Mouse (Mus musculus) kidney, postnatal 14 days (tissue): ENCODE data around the gene Haghl.

Experiments
- DNase-seq: peaks from one replicate; pipeline ENCODE4 v3.0.0; 2022; ENCODE audit warnings: mixed read lengths

Haghl gene

DNA sequence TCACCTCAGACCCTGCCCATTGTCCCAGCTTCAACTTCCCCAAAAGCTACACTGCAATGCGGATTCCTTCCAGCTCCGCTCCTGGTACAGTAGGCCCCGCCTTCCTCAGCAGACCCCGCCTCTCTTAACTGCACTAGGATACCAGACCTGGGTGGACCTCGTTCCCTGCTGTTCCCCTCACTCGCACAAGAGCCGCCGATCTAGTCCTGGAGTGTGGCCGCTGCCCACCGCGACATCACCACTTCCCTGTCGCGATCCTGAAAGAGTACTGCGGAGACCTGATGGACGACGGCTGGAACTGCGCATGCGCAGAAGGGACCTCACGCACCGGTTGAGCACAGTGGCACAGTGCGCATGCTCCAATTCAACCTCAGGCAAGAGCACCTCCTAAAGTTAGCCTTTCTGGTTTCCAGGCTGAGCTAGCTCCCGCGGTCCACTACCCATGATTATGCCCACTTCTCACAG is at the start of gene Haghl:
Haghl (minus strand) TSS at position 393 of the 465 bp plus-strand sequence.
- DNase-seq = peak; percentile 98

DNA sequence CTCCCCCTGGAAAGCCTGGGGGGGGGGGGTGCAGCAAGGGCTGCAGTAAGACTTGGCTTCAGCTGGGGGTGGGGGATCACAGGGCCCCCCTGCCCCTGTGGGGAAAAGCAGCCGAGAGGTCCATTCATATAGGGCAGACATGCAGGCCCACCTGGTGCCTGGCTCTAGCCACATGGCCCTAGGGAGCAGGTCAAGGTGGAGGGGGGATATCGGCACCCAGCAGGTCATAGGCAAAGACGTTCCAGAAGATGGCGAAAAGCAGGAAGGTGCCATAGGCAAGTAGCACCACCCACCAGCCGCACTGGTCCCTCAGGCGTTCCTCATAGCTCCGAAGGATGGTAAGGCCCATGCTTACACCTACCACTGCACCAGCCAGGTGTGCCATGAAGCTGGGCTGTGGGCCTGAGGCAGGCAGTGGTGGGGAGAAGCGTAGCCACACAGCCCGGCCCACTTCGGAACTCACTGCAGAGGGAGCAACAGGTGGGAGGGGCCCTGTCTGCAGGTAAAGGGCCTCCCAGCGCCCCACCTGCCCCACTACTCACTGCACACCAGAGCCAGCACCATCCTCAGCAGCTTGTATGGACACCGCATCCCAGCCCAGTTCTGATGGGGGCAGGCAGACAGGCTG is 49.2 kb upstream of the Haghl start:
- no peak for DNase-seq

DNA sequence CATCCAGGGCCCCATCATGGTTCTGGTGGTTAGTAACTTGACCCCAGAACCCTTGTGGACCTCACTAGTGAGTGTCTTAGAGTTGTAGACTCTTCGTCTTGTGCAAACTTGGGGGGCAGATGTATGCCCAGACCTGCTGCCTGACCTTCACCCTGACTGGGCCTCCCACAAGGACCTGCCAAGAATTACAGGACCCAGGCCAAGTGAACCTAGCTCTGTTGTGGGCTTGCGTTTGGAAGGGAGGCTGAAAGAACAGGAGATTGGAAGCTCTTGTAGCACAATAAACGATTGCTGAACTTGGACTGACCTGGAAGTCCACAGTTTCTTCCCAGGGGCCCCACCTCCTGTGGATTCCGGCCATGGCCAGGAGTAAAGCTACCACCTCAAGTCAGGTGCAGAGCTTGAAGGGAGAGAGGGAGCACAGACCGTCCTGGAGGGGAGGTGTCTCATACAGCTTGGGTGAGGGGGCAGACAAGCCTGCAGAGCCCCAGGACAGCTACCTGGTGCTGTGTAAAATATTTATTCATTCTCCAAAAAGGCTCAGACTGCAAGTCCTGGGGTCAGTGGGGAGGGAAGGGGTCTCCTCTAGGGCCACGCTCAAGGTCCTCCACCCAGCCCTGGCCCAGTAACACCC is 48.6 kb upstream of the Haghl start:
- DNase-seq = peak; percentile 73

DNA sequence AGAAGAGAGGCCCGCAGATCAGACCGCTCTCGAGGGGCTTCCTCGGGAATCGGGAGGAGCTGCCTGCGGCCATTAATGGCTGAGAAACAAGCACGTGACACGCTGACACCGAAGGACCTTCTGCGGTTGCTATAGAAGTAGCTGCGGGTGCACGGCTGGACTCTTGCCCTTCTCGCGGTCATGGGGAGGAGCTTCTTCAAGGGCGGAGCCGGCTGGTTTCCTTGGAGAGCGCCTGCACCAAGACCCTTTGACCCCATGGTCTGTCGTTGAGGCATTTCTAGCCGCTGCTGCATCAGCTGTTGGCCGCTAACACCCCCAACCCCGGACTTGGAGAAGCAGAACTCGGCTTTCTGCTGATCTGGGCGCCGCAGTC is 47.8 kb upstream of the Haghl start, which contains the start of gene Stub1:
Stub1 (minus strand) TSS at position 114 of the 373 bp plus-strand sequence.
- peak; percentile 97 for DNase-seq

DNA sequence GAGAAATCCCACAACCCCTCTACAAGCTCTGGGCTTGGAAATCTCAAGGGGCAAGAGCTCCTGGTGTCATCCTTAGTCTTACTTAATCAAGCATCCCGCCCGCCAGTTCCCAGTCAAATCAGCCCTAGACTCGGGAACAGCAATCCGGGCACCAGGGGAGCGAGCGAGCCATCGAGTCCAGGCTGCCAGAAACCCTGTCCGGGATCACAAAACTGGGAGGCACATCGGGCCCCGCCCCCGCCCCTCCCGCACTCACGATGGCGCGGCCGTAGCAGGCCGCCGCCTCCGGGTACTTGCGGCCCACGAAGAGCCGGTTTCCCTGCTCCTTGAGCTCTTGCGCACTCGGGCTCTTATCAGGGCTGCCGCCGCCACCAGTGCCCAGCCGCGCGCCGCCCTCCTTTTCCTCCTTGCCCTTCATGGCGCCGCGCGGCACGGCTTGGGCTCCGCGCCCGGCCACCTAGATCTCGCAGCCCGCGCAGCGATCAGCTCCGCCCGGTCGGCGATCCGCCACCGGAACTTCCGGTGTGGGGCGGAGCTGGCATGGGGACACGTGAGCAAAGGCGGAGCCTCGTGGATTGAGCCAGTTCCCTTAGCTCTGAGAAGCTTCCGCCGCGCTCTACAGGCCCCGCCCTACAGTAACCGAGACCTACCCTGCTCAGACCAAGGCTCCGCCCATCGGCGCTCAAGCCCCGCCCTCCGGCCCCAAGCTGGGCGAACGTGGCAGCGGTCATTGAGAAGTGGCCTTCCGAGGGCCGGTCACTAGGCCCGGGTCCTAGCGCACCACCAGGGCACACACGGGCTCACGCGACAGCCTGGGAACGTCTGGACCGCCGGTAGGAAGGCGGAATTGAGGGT is 47.2 kb upstream of the Haghl start:
- DNase-seq = peak; percentile 100

DNA sequence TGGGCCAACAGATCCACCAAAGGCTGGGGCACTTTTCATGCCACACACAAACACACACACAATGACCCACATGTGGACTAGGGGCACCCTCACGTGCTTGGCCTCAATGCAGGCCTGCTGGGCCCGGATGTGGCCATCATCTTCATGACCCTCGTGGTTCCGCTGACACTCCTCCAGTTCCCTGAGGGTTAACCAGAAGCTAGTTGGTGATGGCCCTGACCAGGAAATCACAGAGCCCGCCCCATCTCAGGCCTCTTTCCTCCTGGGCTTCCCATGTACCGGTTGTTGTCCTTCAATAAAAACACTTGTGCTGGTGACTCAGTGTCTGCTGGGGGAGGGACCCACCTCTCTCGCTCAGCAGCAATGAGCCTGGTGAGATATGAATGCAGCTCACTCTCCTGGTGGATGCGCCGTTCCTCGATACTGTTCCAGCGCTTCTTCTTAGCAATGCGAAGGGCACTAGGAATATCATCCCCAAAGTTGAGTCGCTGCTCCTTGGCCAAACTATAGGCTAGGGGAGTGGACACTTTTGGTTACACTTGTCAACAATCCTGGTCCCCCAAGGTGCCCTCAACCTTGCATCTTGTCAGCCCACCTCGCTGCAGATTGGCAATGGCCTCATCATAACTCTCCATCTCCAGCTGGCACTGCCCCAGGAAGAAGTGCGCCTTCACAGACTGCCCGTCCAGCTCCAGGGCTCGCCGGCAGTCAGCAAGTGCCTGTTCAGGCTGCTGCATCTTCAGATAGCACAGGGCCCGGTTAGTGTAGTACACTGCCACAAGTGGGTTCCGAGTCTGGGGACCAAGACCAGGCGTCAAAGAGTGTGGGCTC is 46.2 kb upstream of the Haghl start:
- DNase-seq = no peak

DNA sequence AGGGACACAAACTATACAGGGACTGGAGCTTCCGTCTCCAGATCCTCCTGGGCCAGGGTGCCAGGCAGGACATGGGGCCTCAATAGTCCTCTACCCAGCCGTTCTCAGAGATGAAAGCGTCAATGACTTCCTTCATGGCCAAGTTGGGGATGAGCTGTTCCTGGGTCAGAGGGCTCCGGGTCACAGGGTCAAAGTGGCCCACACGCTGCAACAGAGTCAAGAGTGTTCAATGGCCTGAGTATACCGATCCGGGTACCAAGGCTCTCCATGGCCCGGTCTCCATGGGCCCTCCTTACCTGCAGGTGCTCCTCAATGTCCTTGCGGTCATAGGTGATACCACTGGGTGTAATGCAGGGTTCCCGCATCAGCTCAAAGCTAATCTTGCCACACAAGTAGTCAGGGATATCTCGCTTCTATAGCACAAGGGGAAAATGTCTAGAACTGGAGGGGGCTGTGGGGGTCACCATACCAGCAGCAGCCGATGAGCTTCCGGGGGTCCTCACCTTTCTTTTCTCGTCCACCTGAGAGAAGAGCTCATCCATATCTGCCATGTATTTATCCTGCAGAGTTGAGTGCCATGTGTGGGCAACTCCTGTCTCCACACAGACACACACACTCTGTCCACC is 45.4 kb upstream of the Haghl start:
- no peak for DNase-seq

DNA sequence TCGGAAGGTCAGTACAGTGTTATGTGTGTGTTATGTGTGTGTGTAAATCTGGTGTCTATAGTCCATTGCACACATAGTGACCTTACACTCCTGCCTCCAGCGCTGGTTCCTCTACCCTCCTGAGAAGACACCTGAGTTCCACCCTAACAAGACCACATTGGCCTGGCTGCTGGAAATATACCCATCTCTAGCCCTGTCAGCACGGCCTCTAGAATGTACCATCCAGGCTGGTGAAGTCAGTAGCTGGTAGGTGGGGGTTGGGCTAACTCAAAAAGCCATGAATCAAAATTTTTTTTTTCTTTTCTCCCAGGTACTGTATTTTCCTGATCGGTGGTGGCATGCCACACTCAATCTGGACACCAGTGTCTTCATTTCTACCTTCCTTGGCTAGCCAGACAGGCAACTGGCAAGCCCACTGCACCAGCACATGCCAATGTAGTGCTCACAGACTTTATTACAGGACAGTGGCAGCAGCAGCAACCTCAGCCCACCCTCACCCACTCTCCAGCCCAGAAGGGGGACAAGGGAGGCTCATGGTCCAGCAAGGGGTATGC is 44.8 kb upstream of the Haghl start:
- DNase-seq = no peak

DNA sequence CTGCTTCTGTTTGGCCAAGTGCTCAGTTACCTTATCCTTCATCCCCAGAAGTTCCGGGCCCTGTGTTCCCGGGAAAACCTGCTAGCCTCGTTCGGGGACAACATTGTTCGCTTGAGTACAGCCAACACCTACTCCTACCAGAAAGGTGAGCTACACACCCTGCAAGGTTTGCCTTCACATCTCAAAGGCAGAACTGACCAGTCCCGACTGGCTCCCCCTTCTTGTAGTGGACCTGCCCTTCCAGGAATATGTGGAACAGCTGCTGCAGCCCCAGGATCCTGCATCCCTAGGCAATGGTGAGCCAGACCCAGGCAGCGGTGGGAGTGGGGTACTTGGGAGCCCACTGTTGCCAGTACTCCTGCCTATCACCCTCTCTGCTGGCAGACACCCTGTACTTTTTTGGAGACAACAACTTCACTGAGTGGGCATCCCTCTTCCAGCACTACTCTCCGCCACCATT is 44.1 kb upstream of the Haghl start:
- DNase-seq = no peak

DNA sequence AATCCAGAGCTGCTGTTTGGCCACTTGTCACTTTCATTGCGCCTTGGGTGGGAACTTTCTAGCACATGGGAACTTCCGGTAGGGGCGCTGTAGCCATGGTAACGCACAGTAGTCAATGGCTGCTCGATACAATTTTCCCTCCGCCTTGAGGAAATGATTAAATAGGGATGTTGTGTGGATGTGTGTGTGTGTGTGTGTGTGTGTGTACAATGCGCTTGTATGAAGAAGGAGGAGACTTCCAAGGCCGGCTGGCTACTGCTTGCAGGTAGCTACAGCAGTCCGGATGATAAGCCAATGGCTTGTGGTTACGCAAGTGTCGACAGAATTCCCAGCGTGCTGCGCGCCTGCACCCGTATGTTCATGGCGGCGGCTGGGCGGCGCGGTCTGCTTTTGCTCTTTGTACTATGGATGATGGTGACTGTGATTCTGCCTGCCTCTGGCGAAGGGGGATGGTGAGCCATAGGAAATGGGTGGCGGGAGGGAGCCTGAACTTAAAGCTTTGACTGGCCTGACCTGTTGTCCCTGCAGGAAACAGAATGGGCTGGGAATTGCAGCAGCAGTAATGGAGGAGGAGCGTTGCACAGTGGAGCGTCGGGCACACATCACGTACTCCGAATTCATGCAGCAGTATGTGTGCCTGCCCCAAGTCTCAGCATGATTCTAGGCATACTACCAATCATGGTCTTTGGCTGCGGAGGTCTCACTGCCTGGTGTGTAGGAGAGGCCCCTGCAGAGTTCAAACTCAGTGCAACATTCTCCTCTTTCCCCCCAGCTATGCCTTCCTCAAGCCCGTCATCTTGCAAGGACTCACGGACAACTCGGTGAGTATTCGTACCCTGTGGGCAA is 43.5 kb upstream of the Haghl start, which contains the start of gene Jmjd8:
Jmjd8 (plus strand) TSS at position 156 of the 846 bp plus-strand sequence.
- peak; percentile 88 for DNase-seq

DNA sequence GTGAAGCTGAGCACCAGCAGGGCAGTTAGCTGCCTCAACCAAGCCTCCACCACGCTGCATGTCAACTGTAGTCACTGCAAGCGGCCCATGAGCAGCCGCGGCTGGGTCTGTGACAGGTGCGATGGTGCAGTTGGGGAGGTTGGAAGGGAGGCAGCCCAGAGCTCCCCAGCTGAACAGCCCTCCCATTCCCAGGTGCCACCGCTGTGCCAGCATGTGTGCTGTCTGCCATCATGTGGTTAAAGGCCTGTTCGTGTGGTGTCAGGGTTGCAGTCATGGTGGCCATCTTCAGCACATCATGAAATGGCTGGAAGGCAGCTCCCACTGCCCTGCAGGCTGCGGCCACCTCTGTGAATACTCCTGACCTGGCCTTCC is 42.7 kb upstream of the Haghl start:
- DNase-seq = no peak

DNA sequence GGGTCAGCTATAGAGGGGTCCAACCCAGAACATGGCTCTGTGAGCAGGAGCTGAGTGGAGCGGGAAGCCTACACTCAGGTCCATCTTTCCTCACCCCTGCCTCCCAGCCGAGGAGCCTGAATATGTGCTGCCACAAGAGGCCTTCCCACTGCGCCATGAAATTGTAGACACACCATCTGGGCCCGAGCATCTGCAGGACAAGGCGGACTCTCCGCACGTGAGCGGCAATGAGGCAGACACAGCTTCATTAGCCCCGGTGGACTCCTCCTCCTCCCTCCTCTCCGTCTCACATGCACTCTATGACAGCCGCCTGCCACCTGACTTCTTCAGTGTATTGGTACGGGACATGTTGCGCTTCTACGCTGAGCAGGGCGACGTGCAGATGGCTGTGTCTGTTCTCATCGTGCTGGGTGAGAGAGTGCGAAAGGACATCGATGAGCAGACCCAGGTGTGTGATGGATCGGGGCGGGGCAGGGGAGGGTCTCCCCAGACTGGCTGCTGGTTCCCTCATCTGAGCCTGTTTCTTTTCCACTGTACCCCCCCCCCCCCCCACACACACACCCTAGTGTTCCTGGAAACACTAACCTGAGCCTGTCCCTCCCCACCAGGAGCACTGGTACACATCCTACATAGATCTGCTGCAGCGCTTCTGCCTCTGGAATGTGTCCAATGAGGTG is 42.2 kb upstream of the Haghl start:
- DNase-seq = no peak

DNA sequence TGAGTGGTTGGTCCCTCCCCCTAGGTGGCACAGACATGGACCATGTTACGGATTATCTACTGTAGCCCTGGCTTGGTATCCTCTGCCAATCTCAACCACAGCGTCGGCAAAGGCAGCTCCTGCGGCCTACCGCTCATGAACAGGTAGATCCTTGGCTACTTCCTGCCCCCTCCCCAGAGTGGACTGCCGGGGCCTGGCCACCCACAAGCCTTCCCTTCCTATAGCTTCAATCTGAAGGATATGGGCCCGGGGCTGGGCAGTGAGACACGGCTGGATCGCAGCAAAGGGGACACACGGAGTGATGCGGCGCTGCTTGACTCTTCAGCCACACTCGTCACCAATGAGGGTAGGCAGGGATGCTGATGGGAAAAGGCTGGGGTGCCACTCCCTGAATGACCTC is 41.5 kb upstream of the Haghl start:
- DNase-seq = no peak

DNA sequence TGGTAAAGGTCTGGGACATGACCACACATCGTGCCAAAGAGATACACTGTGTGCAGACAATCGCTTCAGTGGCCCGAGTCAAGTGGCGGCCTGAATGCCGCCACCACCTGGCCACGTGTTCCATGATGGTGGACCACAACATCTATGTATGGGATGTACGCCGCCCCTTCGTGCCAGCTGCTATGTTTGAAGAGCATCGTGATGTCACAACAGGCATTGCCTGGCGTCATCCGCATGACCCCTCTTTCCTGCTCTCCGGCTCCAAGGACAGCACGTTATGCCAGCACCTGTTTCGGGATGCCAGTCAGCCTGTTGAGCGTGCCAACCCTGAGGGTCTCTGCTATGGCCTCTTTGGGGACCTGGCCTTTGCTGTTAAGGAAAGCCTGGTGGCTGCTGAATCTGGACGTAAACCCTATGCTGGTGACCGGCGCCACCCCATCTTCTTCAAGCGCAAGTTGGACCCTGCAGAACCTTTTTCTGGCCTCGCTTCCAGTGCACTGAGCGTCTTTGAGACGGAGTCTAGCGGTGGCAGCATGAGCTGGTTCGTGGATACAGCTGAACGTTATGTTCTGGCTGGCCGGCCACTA is 40.6 kb upstream of the Haghl start:
- no peak for DNase-seq

DNA sequence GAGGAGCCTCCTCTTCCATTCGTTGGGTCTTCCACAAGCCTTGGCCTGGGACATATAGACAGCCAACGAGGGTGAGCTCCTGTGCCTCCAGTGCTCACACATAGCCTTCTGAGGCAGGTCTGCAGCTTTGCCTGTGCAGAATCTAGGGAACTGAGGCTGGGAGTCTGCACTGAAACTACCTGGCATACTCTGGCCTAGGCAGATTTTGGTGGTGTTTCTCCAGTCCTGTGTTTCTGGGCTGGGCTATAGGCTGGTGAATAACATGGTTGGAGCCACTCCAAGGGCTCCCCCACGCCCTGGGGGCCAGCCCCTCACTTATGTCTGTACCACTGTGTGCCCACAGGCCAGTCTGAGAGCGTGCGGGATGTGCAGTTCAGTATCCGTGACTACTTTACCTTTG is 39.8 kb upstream of the Haghl start:
- DNase-seq = no peak

DNA sequence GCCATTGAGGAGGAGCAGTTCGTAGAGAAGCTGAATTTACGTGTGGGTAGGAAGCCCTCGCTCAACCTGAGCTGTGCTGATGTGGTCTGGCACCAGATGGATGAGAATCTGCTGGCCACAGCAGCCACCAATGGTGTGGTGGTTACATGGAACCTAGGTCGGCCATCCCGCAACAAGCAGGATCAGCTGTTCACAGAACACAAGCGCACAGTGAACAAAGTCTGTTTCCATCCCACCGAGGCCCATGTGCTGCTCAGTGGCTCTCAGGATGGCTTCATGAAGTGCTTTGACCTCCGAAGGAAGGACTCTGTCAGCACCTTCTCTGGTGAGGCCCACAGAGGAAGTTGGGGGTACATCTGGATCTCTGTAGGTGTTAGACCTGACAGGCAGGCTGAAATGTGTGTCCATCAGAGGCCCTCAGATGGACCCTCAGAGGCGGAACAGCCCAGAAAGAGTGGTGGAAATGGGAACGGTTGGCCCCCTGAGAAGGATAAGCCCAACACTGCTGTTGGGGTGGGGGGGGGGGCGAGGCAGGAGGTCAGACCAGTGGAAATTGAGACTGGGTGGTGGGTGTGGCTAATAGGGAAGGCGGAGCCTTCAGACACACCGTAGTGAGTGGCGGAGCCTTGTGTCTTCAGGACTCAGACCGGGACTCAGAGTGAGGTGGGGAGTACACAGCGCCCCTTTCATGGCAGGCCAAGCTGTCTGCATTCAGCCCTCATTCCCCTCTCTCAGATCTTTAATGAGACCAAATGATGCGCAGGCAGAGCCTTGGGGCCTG is 39.1 kb upstream of the Haghl start:
- DNase-seq = no peak

DNA sequence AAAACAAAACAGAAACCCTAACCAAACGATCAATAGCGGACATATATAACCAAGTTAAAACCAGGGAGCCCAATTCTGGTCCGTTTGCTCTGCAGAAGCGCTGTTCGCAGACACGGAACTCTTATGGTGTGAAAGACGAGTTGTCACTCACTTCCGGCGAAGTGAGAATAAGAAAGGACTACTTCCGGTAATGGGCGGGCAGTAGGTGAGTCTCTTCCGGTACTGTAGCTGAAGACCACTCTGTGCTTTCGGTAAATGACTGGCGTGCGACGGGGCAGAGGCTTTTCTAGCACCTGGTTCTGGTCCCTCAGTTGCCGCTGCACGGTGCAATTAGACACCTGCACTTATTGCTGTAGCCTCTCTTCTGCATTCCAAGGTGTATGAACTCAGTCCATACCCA is 38.0 kb upstream of the Haghl start, which contains the start of gene Wdr24:
Wdr24 (plus strand) TSS at position 176 of the 400 bp plus-strand sequence.
- DNase-seq = peak; percentile 86

DNA sequence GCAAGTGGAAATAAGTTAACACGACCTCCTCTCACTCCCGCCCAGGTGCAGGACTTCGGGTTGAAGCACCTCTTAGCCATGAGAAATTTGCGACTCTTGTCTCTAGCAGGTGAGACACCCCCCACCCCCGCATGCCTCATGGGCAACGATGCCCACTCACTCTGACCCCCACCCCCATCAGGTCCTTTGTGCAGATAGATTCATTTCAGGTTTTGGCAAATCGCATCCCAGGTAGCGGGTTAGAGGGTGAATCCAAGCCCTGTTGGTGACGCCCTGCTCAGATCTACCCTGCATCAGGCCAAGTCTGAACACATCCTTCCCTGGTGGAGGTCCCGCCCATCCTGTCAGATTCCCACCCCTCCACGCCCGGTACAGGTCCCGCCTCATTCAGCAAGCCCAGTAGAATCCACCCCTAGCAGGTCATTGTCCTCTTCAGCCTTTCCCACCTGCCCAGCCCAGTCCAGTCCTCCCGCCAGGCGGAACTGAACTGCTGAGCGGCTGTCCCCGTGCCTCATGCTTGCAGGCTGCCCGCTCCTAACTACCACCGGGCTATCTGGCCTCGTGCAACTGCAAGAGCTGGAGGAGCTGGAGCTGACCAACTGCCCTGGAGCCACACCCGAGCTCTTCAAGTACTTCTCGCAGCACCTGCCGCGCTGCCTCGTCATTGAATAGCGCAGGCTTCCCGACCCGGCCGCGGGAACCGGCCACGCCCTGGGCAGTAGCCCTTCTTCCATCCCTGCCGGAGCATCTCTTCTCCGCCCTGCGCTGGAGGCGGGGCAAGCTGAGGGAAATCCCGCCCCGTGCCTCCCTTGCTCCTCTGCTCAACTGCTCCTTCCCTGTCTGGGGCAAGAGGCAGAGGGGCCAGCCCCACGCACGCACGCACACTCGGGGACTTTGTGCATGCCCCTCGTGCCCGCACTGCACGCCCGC is 33.6 kb upstream of the Haghl start:
- DNase-seq = no peak
